Mouse (Mus musculus) liver, postnatal 0 days (tissue): ENCODE measurements around the gene Nrm. TPM values are rescaled to one million over a fixed set of nuclear protein-coding genes. Genes with fewer than 3 reads are reported as not detected.

Source experiments
- ATAC-seq: fragments of 200-750 bp; cut with Nextera tagmentation; 2 replicates; pipeline ENCODE4 v1.8.0; 2017; ENCODE audit warnings: mild to moderate bottlenecking, moderate library complexity
- DNase-seq: peaks from one replicate; pipeline ENCODE4 v3.0.0-alpha.2; 2016
- H3K27ac ChIP-seq: fragments of 300-500 bp; sonication (generic); 2 replicates; pipeline ENCODE4 v1.5.1; 2014; ENCODE audit warnings: antibody characterized with exemption, moderate library complexity, mild to moderate bottlenecking, low read depth
- H3K27me3 ChIP-seq: fragments of 300-500 bp; sonication (generic); 2 replicates; pipeline ENCODE4 v1.6.1; 2014; ENCODE audit warnings: low read length, control low read depth, mixed read lengths; ENCODE audit not compliant: insufficient read depth
- H3K36me3 ChIP-seq: fragments of 300-500 bp; sonication (generic); replicated peaks from 2 replicates; pipeline ENCODE4 v1.6.1; 2014; ENCODE audit warnings: mild to moderate bottlenecking, control low read depth, low read length, moderate library complexity, mixed read lengths; ENCODE audit not compliant: insufficient read depth
- H3K4me1 ChIP-seq: fragments of 300-500 bp; sonication (generic); 2 replicates; pipeline ENCODE4 v1.6.1; 2014; ENCODE audit warnings: antibody characterized with exemption, mild to moderate bottlenecking, control low read depth; ENCODE audit not compliant: insufficient read depth
- H3K4me2 ChIP-seq: fragments of 300-500 bp; sonication (generic); 2 replicates; pipeline ENCODE4 v1.6.1; 2014; ENCODE audit warnings: low read depth, mild to moderate bottlenecking, low read length, moderate library complexity, mixed read lengths
- H3K4me3 ChIP-seq: fragments of 300-500 bp; sonication (generic); 2 replicates; pipeline ENCODE4 v1.5.1; 2014; ENCODE audit warnings: low read depth, low read length
- H3K9ac ChIP-seq: fragments of 300-500 bp; sonication (generic); replicated peaks from 2 replicates; pipeline ENCODE4 v1.6.1; 2014; ENCODE audit warnings: mild to moderate bottlenecking, moderate library complexity
- H3K9me3 ChIP-seq: fragments of 300-500 bp; sonication (generic); 2 replicates; pipeline ENCODE4 v1.6.1; 2016; ENCODE audit warnings: mild to moderate bottlenecking, control low read depth, low read length, mixed read lengths
- CTCF ChIP-seq: sonication (generic); IDR thresholded peaks from 2 replicates; pipeline ENCODE4 v1.5.1; 2016; ENCODE audit warnings: antibody characterized with exemption, low read depth
- EP300 ChIP-seq: IDR thresholded peaks from 2 replicates; pipeline ENCODE4 v1.6.1; 2016; ENCODE audit warnings: antibody characterized with exemption, low read depth, mild to moderate bottlenecking
- WGBS: fragments of 180-500 bp; shearing (Covaris S2); extraction: QIAGEN DNeasy Blood & Tissue Kit; methylation state at CpG from one replicate; pipeline ENCODE4 v1.1.7; 2014; ENCODE audit not compliant: insufficient replicate concordance; 5-methylcytosine and 5-hydroxymethylcytosine counted together
- polyA plus RNA-seq: library from polyadenylated mRNA; unstranded; fragments of >200 nt; fragmentation: Nextera tagmentation; extraction: Ambion mirVana; gene quantifications from 2 replicates; pipeline ENCODE4 v1.2.1, GENCODE M21; 2015

Nrm gene
- polyA plus RNA-seq, 1 experiment from 2014 or later: 15.8 TPM

GRCm38 (mm10) chr17:35815836-35816235, 45.3 kb upstream of the Nrm start:
- ATAC-seq: no peak
- no peaks in the 10 kb centered on the region for H3K36me3 ChIP-seq
- TF ChIP-seq EP300: no peak
- TF ChIP-seq CTCF: no peak
- no peaks in the 10 kb centered on the region for H3K27me3 ChIP-seq
- DNase-seq: no peak
- no peak overlapping the region for H3K4me3 ChIP-seq
- H3K27ac ChIP-seq: no peak overlapping the region
- H3K4me2 ChIP-seq: no peak overlapping the region
- H3K4me1 ChIP-seq: peaks cover 39% of the 10 kb centered on the region
- WGBS: 47% methylated on average over 7 of the region's 7 CpGs
- no peaks in the 10 kb centered on the region for H3K9me3 ChIP-seq
- no peak overlapping the region for H3K9ac ChIP-seq

DNA sequence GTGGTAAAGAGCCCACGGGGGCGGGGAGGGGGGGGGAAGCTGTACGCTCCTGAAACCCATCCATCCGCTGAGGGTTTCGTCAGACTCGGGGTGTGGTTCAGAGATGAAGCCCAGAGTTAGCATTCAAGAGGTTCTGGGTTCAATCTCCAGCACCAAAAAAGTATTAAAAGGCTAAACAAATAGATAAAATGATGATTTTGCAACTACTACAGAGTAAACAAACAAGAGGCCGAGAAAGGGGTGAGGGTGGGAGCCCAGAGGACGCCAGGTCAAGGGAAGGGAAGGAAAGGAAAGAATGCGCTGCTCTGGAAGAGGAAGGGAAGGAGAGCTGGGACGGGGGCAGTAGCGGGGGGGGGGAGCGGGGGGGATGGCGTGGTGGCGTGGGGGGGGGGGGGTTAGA, 44.4 kb upstream of the Nrm start:
- Histone ChIP-seq H3K36me3 (no peaks in the 10 kb centered on the region), H3K27ac (no peak overlapping the region), H3K4me3 (no peak overlapping the region), H3K9ac (no peak overlapping the region), H3K9me3 (no peaks in the 10 kb centered on the region), H3K4me1 (peaks cover 48% of the 10 kb centered on the region), H3K27me3 (no peaks in the 10 kb centered on the region), H3K4me2 (no peak overlapping the region)
- no peak for TF ChIP-seq EP300
- no peak for TF ChIP-seq CTCF
- ATAC-seq: no peak
- no peak for DNase-seq
- WGBS: 57% methylated on average over 8 of the region's 14 CpGs

DNA sequence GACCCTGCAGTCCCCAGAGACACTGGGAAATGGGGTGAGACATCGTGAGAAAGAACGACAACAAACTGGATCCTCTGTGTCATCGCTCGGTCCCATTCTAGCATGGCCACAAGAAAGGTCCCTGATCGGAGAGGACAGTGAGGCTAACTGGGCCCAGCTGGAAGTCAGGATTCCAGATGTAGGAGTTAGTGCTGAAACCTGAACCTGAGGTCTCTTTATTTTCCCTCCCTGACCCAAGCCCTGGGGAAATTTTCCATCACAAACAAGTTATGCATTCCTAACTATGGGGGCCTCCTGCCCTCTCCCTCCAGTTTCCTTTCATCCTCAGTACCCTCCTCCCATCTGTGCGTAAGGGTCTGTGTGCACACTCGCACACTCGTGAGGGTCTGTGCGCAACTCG, 43.9 kb upstream of the Nrm start:
- 79% methylated on average over 10 of the region's 10 CpGs for WGBS
- no peak overlapping the region for H3K4me3 ChIP-seq
- no peak overlapping the region for H3K4me2 ChIP-seq
- peaks cover 50% of the 10 kb centered on the region for H3K4me1 ChIP-seq
- H3K27me3 ChIP-seq: no peaks in the 10 kb centered on the region
- H3K9ac ChIP-seq: no peak overlapping the region
- no peak overlapping the region for H3K27ac ChIP-seq
- no peak for TF ChIP-seq EP300
- no peak for TF ChIP-seq CTCF
- no peak for DNase-seq
- no peaks in the 10 kb centered on the region for H3K36me3 ChIP-seq
- no peak for ATAC-seq
- H3K9me3 ChIP-seq: no peaks in the 10 kb centered on the region

DNA sequence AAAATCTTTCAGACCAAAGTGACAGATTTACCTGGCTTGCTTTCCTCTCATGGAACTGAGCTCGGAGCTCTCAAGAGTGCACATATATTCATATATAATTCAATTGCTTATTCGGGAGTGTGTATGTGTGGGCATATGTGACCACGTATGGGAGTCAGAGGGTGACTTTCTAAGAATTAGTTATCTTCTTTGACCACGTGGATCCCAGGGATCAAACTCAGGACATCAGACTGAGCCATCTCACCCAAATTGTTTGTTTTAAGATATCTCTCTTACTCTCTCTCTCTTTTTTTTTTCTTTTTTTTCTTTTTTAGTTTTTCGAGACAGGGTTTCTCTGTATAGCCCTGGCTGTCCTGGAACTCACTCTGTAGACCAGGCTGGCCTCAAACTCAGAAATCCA, 41.0 kb upstream of the Nrm start:
- no peak overlapping the region for H3K4me2 ChIP-seq

GRCm38 (mm10) chr17:35821439-35822430, 39.4 kb upstream of the Nrm start, which contains the start of gene Ier3:
Gene Ier3, plus strand, starts transcription at chr17:35821684.
- TF ChIP-seq CTCF (no peak), EP300 (no peak)
- ATAC-seq (peak; percentile 36), DNase-seq (peak; percentile 83)
- H3K4me1 ChIP-seq: peaks cover 36% of the 10 kb centered on the region
- H3K27ac ChIP-seq: peak within 1 kb of the TSS; percentile 88
- no peaks in the 10 kb centered on the region for H3K27me3 ChIP-seq
- H3K4me3 ChIP-seq: peak within 1 kb of the TSS; percentile 74
- peak within 1 kb of the TSS; percentile 81 for H3K9ac ChIP-seq
- H3K9me3 ChIP-seq: no peaks in the 10 kb centered on the region
- WGBS: under 1% methylated on average over 62 of the region's 62 CpGs
- H3K4me2 ChIP-seq: peak within 1 kb of the TSS; percentile 93
- peaks cover 16% of the 10 kb centered on the region for H3K36me3 ChIP-seq

More for the DNA sequence above, 41.0 kb upstream of the Nrm start:
- peaks cover 3% of the 10 kb centered on the region for H3K36me3 ChIP-seq
- H3K27ac ChIP-seq: no peak overlapping the region
- H3K9me3 ChIP-seq: no peaks in the 10 kb centered on the region
- TF ChIP-seq EP300 (peak; percentile 58), CTCF (no peak)
- no peak overlapping the region for H3K9ac ChIP-seq
- DNase-seq: no peak
- no peak overlapping the region for H3K4me3 ChIP-seq
- ATAC-seq: no peak
- no peaks in the 10 kb centered on the region for H3K27me3 ChIP-seq
- peaks cover 40% of the 10 kb centered on the region for H3K4me1 ChIP-seq
- WGBS: 51% methylated on average over 5 of the region's 5 CpGs

- H3K4me2 ChIP-seq: peak overlapping the region; percentile 93
- peak overlapping the region; percentile 74 for H3K4me3 ChIP-seq
- TF ChIP-seq EP300: no peak
- no peak for TF ChIP-seq CTCF
- no peaks in the 10 kb centered on the region for H3K9me3 ChIP-seq
- 1% methylated on average over 11 of the region's 11 CpGs for WGBS
- H3K4me1 ChIP-seq: peaks cover 31% of the 10 kb centered on the region
- no peaks in the 10 kb centered on the region for H3K27me3 ChIP-seq
- no peak for DNase-seq
- H3K36me3 ChIP-seq: peaks cover 20% of the 10 kb centered on the region
- H3K27ac ChIP-seq: peak overlapping the region; percentile 88
- H3K9ac ChIP-seq: peak overlapping the region; percentile 81
- no peak for ATAC-seq
These were observed 38.6 kb upstream of the Nrm start for GRCm38 (mm10) chr17:35822564-35822963.
